Mouse (Mus musculus) cortical plate, adult 2 months (tissue): ENCODE data around the gene Fev.

Experiments
- CTCF ChIP-seq: fragments of 200-500 bp; IDR thresholded peaks from 2 replicates; pipeline ENCODE4 v1.5.1; 2011; ENCODE audit warnings: mild to moderate bottlenecking, control low read depth, low read length; ENCODE audit not compliant: insufficient read depth; ENCODE audit errors: extremely low read depth
- POLR2A ChIP-seq: fragments of 200-500 bp; IDR thresholded peaks from 2 replicates; pipeline ENCODE4 v1.6.1; 2011; ENCODE audit warnings: mild to moderate bottlenecking, low read length, control low read depth; ENCODE audit not compliant: insufficient read depth; ENCODE audit errors: extremely low read depth

GRCm38 (mm10) chr1:74855156-74855555 is 30.1 kb downstream of the Fev start:
- no peak for TF ChIP-seq CTCF
- TF ChIP-seq POLR2A, result no peak
